Mouse (Mus musculus) G1E (cell line): ENCODE data around the gene Luzp1. TPM values are rescaled to one million over a fixed set of nuclear protein-coding genes. Genes with fewer than 3 reads are reported as not detected.

ENCODE experiments used
- ATAC-seq: 2 replicates; pipeline ENCODE4 v1.8.0; 2016; ENCODE audit warnings: mild to moderate bottlenecking; ENCODE audit not compliant: insufficient number of reproducible peaks, poor library complexity, low FRiP score, severe bottlenecking; ENCODE audit errors: extremely low read depth
- DNase-seq: peaks from one replicate; pipeline ENCODE4 v3.0.0; 2012; ENCODE audit warnings: low spot score
- H3K27me3 ChIP-seq: 2 replicates; pipeline ENCODE4 v1.6.1; 2012; ENCODE audit warnings: mild to moderate bottlenecking, low read length, inconsistent platforms; ENCODE audit not compliant: insufficient read depth
- H3K36me3 ChIP-seq: replicated peaks from 2 replicates; pipeline ENCODE3; 2012; ENCODE audit warnings: mild to moderate bottlenecking, inconsistent platforms
- H3K4me1 ChIP-seq: 2 replicates; pipeline ENCODE4 v1.6.1; 2012; ENCODE audit warnings: low read depth, low read length, inconsistent platforms, mixed read lengths; ENCODE audit not compliant: insufficient read depth
- H3K4me3 ChIP-seq: 2 replicates; pipeline ENCODE4 v1.5.1; 2012; ENCODE audit warnings: low read depth, mild to moderate bottlenecking, inconsistent platforms, low read length, moderate library complexity, mixed read lengths
- H3K9me3 ChIP-seq: replicated peaks from 2 replicates; pipeline ENCODE4 v1.6.1; 2012; ENCODE audit warnings: inconsistent platforms
- CTCF ChIP-seq: IDR thresholded peaks from 2 replicates; pipeline ENCODE4 v1.5.1; 2012; ENCODE audit warnings: low read depth, low read length, inconsistent platforms, mixed read lengths
- GATA1 ChIP-seq: IDR thresholded peaks from 2 replicates; pipeline ENCODE4 v1.6.1; 2012; ENCODE audit warnings: borderline replicate concordance, low read length, inconsistent platforms, mixed read lengths
- GATA2 ChIP-seq: IDR thresholded peaks from 2 replicates; pipeline ENCODE4 v1.6.1; 2012; ENCODE audit warnings: low read depth, low read length, inconsistent platforms, borderline replicate concordance
- POLR2AphosphoS5 ChIP-seq: IDR thresholded peaks from 2 replicates; pipeline ENCODE4 v1.6.1; 2012; ENCODE audit warnings: low read depth, low read length, inconsistent platforms; ENCODE audit not compliant: insufficient replicate concordance
- TAL1 ChIP-seq: conservative IDR thresholded peaks from 2 replicates; pipeline ENCODE4 v1.6.1; 2012; ENCODE audit warnings: low read depth, low read length, inconsistent platforms, mixed read lengths
- polyA plus RNA-seq: library from polyadenylated mRNA; stranded (reverse); fragments of >175 nt; gene quantifications from 2 replicates; pipeline ENCODE4 v1.2.3, GENCODE M21; 2012
- total RNA-seq, 2 experiments: library from RNA; stranded (forward) in 1 of 2; stranded (reverse) in 1 of 2; fragments of 200-1000 nt in 1 of 2; fragments of >200 nt in 1 of 2; fragmentation: Nextera tagmentation in 1 of 2; gene quantifications; 2 replicates each; pipeline ENCODE4 v1.2.3; 2014 to 2017

Luzp1 gene
- total and polyA plus RNA-seq, 3 experiments, result 0.33 TPM; not detected in 2

- Histone ChIP-seq H3K4me1 (no peaks in the 10 kb centered on the region), H3K27me3 (no peaks in the 10 kb centered on the region), H3K4me3 (no peak overlapping the region), H3K9me3 (no peaks in the 10 kb centered on the region), H3K36me3 (peaks cover 81% of the 10 kb centered on the region)
- TF ChIP-seq TAL1 (no peak), GATA1 (no peak), POLR2AphosphoS5 (no peak), GATA2 (no peak), CTCF (no peak)
- ATAC-seq (0 out of 2 replicates have a peak, but pooled peaks have one; percentile 15), DNase-seq (no peak)
These were observed 100.4 kb downstream of the Luzp1 start for GRCm38 (mm10) chr4:136569998-136570397.

GRCm38 (mm10) chr4:136581885-136582284, 112.3 kb downstream of the Luzp1 start:
- H3K4me3 ChIP-seq, result no peak overlapping the region
- ATAC-seq, result no peak
- TF ChIP-seq GATA1 (no peak), GATA2 (no peak), CTCF (no peak), TAL1 (no peak), POLR2AphosphoS5 (no peak)

GRCm38 (mm10) chr4:136587221-136587827, 117.8 kb downstream of the Luzp1 start:
- peaks cover 38% of the 10 kb centered on the region for H3K4me1 ChIP-seq
- no peaks in the 10 kb centered on the region for H3K9me3 ChIP-seq
- ATAC-seq, result no peak
- DNase-seq, result no peak
- H3K4me3 ChIP-seq, result no peak overlapping the region
- TF ChIP-seq GATA2 (no peak), TAL1 (no peak), GATA1 (no peak), CTCF (no peak), POLR2AphosphoS5 (no peak)
- no peaks in the 10 kb centered on the region for H3K27me3 ChIP-seq
- H3K36me3 ChIP-seq, result peaks cover 54% of the 10 kb centered on the region

More at GRCm38 (mm10) chr4:136581885-136582284, 112.3 kb downstream of the Luzp1 start:
- Histone ChIP-seq H3K9me3 (no peaks in the 10 kb centered on the region), H3K4me1 (peaks cover 6% of the 10 kb centered on the region; the same call in 1 of the 2 replicates), H3K36me3 (peaks cover 39% of the 10 kb centered on the region), H3K27me3 (no peaks in the 10 kb centered on the region)
- no peak for DNase-seq

GRCm38 (mm10) chr4:136588003-136588402, 118.4 kb downstream of the Luzp1 start:
- Histone ChIP-seq H3K27me3 (no peaks in the 10 kb centered on the region), H3K9me3 (no peaks in the 10 kb centered on the region), H3K36me3 (peaks cover 55% of the 10 kb centered on the region), H3K4me3 (no peak overlapping the region; the same call in 1 of the 2 replicates), H3K4me1 (peaks cover 42% of the 10 kb centered on the region)
- DNase-seq (no peak), ATAC-seq (no peak)
- TF ChIP-seq CTCF (no peak), GATA2 (no peak), GATA1 (no peak), TAL1 (no peak), POLR2AphosphoS5 (no peak)

- no peaks in the 10 kb centered on the region for H3K27me3 ChIP-seq
- ATAC-seq (peak; percentile 28; the same call in 1 of the 2 replicates), DNase-seq (no peak)
- peaks cover 48% of the 10 kb centered on the region for H3K4me1 ChIP-seq
- H3K4me3 ChIP-seq, result no peak overlapping the region
- no peak for TF ChIP-seq CTCF
- no peaks in the 10 kb centered on the region for H3K9me3 ChIP-seq
- H3K36me3 ChIP-seq, result peaks cover 48% of the 10 kb centered on the region
These were observed 122.5 kb downstream of the Luzp1 start for GRCm38 (mm10) chr4:136592111-136592510.

- Histone ChIP-seq H3K27me3 (no peaks in the 10 kb centered on the region), H3K36me3 (peaks cover 45% of the 10 kb centered on the region), H3K4me3 (no peak overlapping the region), H3K9me3 (no peaks in the 10 kb centered on the region), H3K4me1 (peaks cover 50% of the 10 kb centered on the region)
- no peak for TF ChIP-seq CTCF
- no peak for TF ChIP-seq TAL1
- no peak for TF ChIP-seq GATA2
- no peak for TF ChIP-seq GATA1
- TF ChIP-seq POLR2AphosphoS5, result no peak
- DNase-seq (no peak), ATAC-seq (no peak)
These were observed 124.4 kb downstream of the Luzp1 start for GRCm38 (mm10) chr4:136594006-136594405.
